ENCODE assay signal across 14 mouse cellular contexts in the genomic region with DNA sequence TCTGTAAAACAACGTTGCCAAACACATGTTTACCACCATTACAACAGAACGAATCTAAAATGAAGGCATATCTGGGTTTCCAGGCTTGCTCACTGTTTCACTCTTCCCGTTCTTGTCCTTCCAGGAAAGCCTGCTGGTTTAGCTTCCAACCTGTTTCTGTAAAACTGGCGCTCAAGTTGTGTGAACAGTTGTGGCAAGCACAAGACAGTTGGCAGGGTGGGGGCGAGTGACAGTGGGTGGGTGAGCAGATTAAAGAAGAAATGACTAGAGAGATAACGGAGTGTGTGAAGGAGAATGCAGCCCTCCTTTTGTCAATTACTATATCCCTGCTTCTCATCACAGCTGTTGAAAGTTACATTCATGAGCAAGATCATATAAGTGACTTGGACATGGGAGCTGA. TPM values are rescaled to one million over a fixed set of nuclear protein-coding genes. Genes with fewer than 3 reads are reported as not detected.
DNase-seq lines count a peak whose midpoint lies in the region; ATAC-seq lines count a peak whose summit lies in the region.
"Had no signal": no experiment of that assay in that cellular context is flagged by ENCODE, and none has a peak within 500 bp of the region (broad histone marks: within the 10 kb centered on the region; RNA-seq: fewer than 3 reads in every experiment).

No protein-coding gene starts in this region.

- ATAC-seq in kidney, embryonic 16.5 days (ENCODE audit: low FRiP score, low TSS enrichment) = no peak

- H3K4me1 ChIP-seq in kidney, embryonic 16.5 days (ENCODE audit: insufficient read depth, low read length) = 0 out of 2 replicates have a peak, but pooled peaks cover 3% of the 10 kb centered on the region

- no peak overlapping the region for H3K4me3 ChIP-seq in kidney, embryonic 16.5 days (ENCODE audit: low read length)
- H3K4me3 ChIP-seq: embryonic facial prominence, embryonic 15.5 days; heart, embryonic 12.5 days; limb, embryonic 10.5 days had no signal

- no peaks in the 10 kb centered on the region for H3K36me3 ChIP-seq in kidney, embryonic 16.5 days (ENCODE audit: insufficient read depth, low read length)
- H3K36me3 ChIP-seq: embryonic facial prominence, embryonic 15.5 days; heart, embryonic 12.5 days; limb, embryonic 10.5 days had no signal

- no peak overlapping the region for H3K9ac ChIP-seq in kidney, embryonic 16.5 days (replicated peaks; ENCODE audit: low read length)
- H3K9ac ChIP-seq: embryonic facial prominence, embryonic 15.5 days; heart, embryonic 12.5 days had no signal

- no peak overlapping the region for H3K27ac ChIP-seq in kidney, embryonic 16.5 days (ENCODE audit: low read length)
- H3K27ac ChIP-seq: embryonic facial prominence, embryonic 15.5 days; limb, embryonic 10.5 days had no signal

- WGBS in kidney, embryonic 16.5 days = 82% methylated on average over 6 of the region's 6 CpGs

- DNase-seq in layer of hippocampus, adult 11-12 months (ENCODE audit: low spot score) = peak; percentile 67
- no peak for DNase-seq in layer of hippocampus, adult 9-10 months (ENCODE audit: low spot score)
- DNase-seq in frontal cortex, postnatal 36 days (ENCODE audit: low spot score in 2 of 2) = peak; percentile 70 to 81
- DNase-seq in left cerebral cortex, adult 8-10 months (ENCODE audit: low spot score in 2 of 2) = peak; percentile 40 to 66
- DNase-seq in right cerebral cortex, postnatal 36 days (ENCODE audit: low spot score in 2 of 2) = peak; percentile 53 to 56
- no peak for DNase-seq in testis, postnatal 10 days (ENCODE audit: low spot score)
- DNase-seq: adrenal gland, postnatal 14 days; cerebellum, adult 11-12 months; lung, adult 18-20 months had no signal

- no peak overlapping the region for H3K4me2 ChIP-seq in kidney, embryonic 16.5 days (replicated peaks; ENCODE audit: low read depth, low read length)
- H3K4me2 ChIP-seq: embryonic facial prominence, embryonic 15.5 days; heart, embryonic 12.5 days had no signal

- no peaks in the 10 kb centered on the region for H3K9me3 ChIP-seq in kidney, embryonic 16.5 days (ENCODE audit: low read length)
- H3K9me3 ChIP-seq: embryonic facial prominence, embryonic 15.5 days; heart, embryonic 12.5 days; limb, embryonic 10.5 days had no signal

- peaks cover 25% of the 10 kb centered on the region for H3K27me3 ChIP-seq in kidney, embryonic 16.5 days (ENCODE audit: insufficient read depth, low read length)

RNA-seq across cellular contexts. Expression of a gene that starts 2.2 kb away (rescaled TPM):
- total RNA-seq in left cerebral cortex, adult 8-10 months (2022) = 10 to 100 TPM; 58.9 to 67.3 (median 61.7) TPM
- polyA plus RNA-seq in kidney, embryonic 16.5 days (2015; fragmentation: Nextera tagmentation; extraction: Ambion mirVana) = 0.14 and 0.24 TPM in 2 replicates
- total RNA-seq: megakaryocyte, adult 5-6 weeks had no signal

Comparison
In these comparisons a context has a peak if more than half of its experiments do, and no peak if none do; other contexts are left out.
1. DNase-seq: peak in layer of hippocampus, adult 11-12 months (single experiment), frontal cortex, postnatal 36 days (2 of 2), left cerebral cortex, adult 8-10 months (2 of 2) and right cerebral cortex, postnatal 36 days (2 of 2); none in layer of hippocampus, adult 9-10 months (single experiment) and testis, postnatal 10 days (single experiment).